Mouse (Mus musculus) mature B cell (primary cell): Measurements from ENCODE around the gene Ext2.

Experiments
- in situ Hi-C: fragments of 300-500 bp; cut with MboI; formaldehyde crosslinking; loops from 2 replicates; pipeline ENCODE4 v1.14.3; 2019

The Ext2 gene

DNA sequence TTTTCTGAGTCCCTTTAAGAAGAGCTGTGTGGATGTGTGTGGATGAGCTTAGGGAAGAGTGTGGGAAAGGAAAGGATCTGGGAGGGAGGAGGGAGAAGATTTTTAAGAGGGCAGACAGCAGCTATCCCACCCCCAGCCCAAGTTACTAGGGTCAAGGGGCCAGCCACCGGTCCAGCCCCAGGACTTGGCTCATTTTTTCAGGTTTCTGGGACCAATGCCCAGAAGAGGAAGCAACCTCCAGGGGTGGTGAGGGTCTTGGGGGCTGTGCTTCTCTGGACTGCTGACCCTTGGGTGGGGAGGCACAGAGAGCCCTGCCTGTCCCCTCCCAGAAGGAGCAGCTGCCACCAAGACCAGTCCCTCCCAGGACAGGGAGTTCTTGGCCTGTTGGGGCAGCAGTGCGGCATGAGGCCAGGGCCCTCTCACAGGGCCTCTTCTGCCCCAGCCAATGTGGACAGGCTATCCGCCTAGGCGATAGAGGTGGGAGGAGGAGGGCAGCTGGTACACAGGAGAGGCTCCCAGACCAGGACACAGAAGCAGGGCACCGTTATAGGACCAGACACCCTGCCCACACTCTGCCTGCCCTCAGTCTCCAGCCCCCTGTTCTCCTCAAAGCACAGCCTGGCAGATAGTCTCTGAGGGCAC lies 203.0 kb downstream of the Ext2 start:
- in situ Hi-C loops: no loop called here

- in situ Hi-C loops: no loop called here
These were observed 203.7 kb downstream of the Ext2 start for GRCm38 (mm10) chr2:93618447-93619199.

DNA sequence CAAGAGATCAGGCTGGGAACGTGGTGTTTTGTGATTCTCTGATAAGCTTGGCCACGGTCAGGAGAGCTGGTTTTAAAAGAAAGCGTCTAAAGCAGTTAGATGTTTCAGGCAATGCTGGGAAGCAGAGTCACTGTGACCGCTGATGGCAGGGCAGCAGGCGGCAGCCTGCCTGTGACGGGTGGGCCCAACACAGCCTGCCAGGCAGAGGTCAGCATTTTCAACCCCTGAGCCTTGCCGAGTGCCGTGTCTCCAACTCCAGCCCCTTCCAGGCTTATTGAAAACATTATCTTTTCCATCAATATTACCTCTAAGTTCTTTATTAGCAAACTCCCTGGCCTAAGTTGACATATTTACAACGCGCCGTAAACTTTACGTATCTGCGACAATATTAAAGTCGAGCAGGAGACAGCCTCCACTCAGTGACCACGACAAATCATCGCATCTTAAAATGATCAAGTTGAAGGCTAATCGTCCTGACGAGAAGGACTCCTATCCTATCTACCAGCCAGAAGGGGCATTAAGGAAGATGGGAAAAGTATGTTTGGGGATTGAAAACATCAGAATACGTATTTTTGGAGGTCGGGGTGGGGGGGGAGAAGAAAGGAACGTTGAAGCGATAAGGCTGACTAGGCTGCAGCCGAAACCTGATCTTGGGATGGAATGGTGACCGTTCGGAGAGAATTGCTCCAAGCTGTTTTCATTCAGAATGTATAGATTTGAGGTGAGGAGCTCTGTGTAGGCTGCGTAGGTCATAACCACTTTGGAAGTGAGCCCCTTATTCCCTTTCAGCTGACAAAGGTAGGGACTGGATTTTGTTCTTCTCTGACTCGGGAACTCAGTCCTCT lies 206.3 kb downstream of the Ext2 start:
- in situ Hi-C loops: no loop called here

DNA sequence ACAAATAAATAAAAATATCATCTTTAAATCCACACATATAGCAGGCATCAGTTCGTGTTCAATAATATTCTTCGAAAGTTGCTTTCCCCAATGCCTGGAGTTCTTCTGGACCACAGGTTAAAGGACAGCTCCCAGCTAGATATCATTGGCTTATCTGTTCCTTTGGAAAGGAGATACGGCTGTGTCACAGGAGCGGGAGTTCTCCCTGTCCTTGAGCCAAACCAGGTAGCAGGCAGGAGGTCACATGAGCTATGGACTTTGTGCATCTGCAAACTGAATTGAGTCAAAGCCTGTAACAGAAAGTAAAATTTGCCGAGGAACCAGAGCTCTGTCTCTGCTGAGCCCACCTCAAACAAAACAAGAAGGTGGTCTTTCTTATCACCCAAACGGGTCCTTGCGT lies 209.3 kb downstream of the Ext2 start:
- in situ Hi-C loops: no loop called here
